Mouse (Mus musculus) layer of hippocampus, adult 2 months (tissue): Measurements from ENCODE around the gene Pla2g2c. TPM values are rescaled to one million over a fixed set of nuclear protein-coding genes. Genes with fewer than 3 reads are reported as not detected.
A peak's percentile ranks its signal among the peaks of the same experiment; 100 is the strongest.

ENCODE experiments used
- DNase-seq, 2 experiments: peaks; one replicate each; pipeline ENCODE4 v3.0.0; 2022; ENCODE audit warnings: low spot score in 2 of 2
- H3K27ac ChIP-seq: fragments of 200-600 bp; 2 replicates; pipeline ENCODE4 v1.8.1; 2022
- H3K4me3 ChIP-seq: fragments of 200-600 bp; 2 replicates; pipeline ENCODE4 v1.8.1; 2022; ENCODE audit warnings: mild to moderate bottlenecking
- CTCF ChIP-seq: fragments of 200-600 bp; conservative IDR thresholded peaks from 2 replicates; pipeline ENCODE4 v1.8.1; 2022; ENCODE audit warnings: antibody characterized with exemption, mild to moderate bottlenecking, moderate library complexity
- long read RNA-seq, 2 experiments: library from polyadenylated mRNA; stranded (forward); transcript quantifications; one replicate each; pipeline ENCODE4 v2.0.0; 2021; ENCODE audit warnings: borderline mapping rate in 2 of 2
- total RNA-seq, 2 experiments: library from RNA; stranded (reverse); gene quantifications; 2 replicates each; pipeline ENCODE4 v1.2.3; 2021

The Pla2g2c gene
- total RNA-seq, result not detected
- long read RNA-seq, experiment 1, result 0 reads
- long read RNA-seq, experiment 2, result 0 reads

DNA sequence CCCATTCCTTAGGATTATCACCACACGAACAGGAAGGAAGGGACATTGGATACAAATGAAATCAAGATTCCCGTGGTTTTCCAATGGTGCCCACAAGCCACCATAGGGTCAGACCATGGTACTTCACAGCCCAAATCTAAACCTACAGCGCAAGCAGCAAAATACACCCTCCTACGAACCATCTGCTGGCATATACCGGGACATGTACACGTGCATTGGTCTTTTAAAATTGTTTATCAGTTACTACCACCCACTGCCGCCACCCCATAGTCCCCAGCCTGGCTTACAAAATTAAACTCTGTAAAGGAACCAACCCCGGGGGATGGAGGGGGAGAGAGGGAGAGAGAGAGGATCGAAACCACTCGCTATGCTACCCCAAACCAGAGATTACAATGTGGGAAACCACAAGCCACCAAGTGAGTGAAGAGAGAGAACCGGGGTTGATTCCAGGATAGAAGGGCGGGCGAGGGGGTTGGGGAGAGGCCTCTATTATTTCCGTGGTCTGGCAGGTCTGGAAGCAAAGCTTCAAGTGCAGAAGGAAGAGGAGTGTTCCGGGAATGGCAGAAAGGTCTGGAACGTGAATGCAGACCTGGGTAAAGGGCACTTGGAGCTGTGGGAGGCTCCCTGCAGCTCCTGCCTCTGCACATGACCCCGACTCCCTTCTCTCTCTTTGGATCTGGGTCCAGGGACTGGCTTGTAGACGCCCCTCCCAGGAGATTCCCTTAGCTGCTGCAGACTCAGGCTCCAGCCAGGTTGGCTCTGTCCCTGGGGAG is at the start of gene Pla2g2c:
TSS of gene Pla2g2c (plus strand) at position 439 of the 773 bp plus-strand sequence.
- no peak for TF ChIP-seq CTCF
- Histone ChIP-seq H3K27ac (peak within 1 kb of the TSS; percentile 94), H3K4me3 (peak within 1 kb of the TSS; percentile 43)
- peak; percentile 37 to 51 for DNase-seq

DNA sequence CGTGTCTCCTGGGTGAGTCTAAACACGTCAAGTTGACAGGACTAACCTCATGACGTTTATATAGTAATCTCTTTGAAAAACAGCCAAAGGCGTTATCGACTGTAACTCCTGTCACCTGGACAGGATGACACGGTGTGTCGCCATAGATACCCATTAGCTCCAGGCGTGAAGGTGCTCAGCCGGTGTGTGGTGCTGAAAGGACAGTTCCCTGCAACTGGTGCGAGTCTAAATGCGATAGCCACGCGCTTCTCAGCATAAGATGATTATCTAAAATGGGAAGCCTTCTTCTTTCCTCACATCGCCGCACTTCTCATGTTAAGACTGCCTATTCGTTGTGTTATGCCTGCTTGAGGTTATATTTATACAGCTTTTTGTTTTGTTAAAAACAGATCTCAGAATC is 48.1 kb upstream of the Pla2g2c start:
- TF ChIP-seq CTCF, result no peak

DNA sequence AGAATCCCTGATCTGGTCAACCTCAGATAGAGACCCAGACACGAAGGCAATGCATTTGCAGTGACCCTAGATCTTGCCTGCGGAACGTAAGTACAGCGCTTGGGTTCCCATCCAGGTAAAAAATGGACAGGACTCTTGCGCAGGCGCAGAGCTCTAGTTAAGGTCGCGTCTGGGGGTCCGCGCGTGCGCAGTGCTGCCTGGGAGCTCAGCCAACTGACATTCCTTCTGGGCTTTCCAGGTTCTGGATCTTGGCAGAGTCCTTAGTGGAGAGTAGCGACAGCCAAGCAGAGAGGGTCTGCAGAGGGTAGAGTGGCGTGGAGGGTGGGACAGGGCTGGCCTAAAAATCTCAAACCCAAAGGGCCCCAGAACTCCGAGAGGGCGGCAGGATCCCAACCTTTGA is 47.0 kb upstream of the Pla2g2c start:
- peak; percentile 50 to 71 for DNase-seq
- peak overlapping the region; percentile 75 for H3K27ac ChIP-seq
- no peak for TF ChIP-seq CTCF
- peak overlapping the region; percentile 31 for H3K4me3 ChIP-seq

More for the DNA sequence above, 48.1 kb upstream of the Pla2g2c start:
- Histone ChIP-seq H3K4me3 (no peak overlapping the region), H3K27ac (no peak overlapping the region)
- DNase-seq, result no peak

DNA sequence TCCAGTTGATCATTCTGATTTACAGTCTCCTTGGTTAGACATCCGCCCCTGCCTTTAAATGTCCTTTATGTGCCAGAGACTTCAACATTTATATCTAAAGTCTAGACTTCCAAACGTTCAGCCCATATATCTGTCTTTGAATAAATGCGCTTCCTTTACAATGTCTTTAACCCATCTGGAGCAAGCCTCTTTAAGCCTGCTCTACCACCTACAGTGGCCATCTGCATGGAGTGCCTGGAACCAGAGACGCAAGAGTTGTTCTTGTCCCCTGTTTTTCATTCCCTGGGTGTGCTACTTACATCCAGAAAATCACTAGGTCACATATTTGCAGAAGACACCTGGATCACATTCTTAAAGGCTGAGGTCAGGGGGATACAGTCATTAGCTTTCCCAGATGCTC is 44.5 kb upstream of the Pla2g2c start:
- H3K27ac ChIP-seq, result no peak overlapping the region
- no peak for TF ChIP-seq CTCF
- H3K4me3 ChIP-seq, result no peak overlapping the region
- no peak for DNase-seq

DNA sequence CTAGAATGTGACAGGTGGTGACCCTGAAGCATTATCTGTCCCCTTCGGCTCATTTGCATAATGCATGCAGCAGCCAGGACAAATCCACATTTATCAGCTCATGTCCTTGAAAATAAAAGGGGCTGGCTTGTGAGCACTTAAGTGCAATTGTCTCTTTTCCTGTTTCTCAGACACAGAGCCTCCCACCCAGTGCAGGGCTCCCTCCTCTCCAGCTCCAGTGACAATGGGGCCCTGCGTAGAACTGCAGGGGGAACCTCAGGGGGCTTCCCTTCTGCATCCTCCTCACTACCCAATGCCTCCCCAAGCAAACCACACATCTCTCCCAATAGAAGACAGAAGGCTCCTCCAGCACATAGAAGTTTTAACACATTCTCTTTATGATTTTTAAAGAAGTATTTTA is 41.8 kb upstream of the Pla2g2c start:
- Histone ChIP-seq H3K27ac (no peak overlapping the region), H3K4me3 (no peak overlapping the region)
- DNase-seq, result no peak
- no peak for TF ChIP-seq CTCF

DNA sequence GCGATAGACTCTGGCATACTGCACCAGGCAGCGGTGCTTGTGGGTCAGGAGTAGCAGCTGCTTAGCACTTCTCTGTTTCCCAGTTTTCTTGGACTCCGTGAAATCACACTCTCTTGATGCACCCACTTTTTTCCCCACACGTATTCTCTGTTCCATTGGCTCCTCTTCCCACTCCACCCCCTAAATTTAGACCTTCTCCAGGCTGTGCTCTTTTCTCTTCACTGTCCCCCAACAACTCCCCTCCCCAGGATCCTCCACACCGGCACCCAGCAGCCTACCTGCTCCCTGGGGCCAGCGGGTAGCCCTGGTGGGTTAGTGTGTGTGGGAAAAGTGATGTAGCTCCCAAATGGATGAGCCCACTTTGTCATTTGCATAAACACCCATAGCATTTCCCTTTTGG is 38.8 kb upstream of the Pla2g2c start:
- TF ChIP-seq CTCF, result no peak
- DNase-seq, result no peak
- no peak overlapping the region for H3K27ac ChIP-seq
- H3K4me3 ChIP-seq, result no peak overlapping the region

DNA sequence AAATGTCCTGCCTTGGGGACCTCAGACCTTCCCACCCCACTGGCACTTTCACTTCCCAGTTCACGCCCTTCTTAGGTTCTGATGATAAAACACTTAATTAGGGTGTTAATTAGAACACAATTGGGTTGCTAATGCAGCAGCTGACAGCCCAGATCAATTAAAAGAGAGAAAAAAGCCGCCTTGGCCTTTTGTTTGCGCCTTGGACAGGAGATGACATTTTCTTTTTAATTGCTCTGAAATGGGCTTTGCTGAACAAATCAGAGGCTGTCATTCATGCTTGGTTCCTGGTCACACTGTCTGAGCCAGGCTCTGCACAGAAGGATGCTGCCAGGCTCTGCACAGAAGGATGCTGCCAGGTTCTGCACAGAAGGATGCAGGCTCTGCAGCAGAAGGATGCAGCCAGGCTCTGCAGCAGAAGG is 35.5 kb upstream of the Pla2g2c start:
- no peak for TF ChIP-seq CTCF
- Histone ChIP-seq H3K4me3 (no peak overlapping the region), H3K27ac (peak overlapping the region; percentile 67)
- DNase-seq, result peak in 1 of 2 experiments; percentile 31

DNA sequence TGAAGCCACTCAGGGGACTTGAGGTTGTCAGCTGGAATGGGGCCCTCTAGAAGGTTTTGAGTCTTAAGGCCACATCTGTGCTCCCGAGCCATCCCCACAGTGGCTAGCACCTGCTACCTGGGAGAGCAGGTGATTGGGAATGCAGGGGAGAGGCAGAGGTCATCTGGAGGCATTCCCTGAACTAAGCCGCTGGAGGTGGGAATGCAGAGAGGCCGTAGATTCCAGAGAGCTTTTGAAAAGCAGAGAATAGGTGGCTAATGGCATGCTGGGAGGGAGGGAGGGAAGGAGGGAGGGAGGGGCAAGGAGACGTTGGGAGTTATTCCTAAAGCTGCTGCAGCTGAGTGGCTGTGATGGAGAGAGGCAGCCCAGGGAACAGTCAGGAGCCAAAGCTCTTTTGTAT is 34.0 kb upstream of the Pla2g2c start:
- H3K27ac ChIP-seq, result peak overlapping the region; percentile 82

DNA sequence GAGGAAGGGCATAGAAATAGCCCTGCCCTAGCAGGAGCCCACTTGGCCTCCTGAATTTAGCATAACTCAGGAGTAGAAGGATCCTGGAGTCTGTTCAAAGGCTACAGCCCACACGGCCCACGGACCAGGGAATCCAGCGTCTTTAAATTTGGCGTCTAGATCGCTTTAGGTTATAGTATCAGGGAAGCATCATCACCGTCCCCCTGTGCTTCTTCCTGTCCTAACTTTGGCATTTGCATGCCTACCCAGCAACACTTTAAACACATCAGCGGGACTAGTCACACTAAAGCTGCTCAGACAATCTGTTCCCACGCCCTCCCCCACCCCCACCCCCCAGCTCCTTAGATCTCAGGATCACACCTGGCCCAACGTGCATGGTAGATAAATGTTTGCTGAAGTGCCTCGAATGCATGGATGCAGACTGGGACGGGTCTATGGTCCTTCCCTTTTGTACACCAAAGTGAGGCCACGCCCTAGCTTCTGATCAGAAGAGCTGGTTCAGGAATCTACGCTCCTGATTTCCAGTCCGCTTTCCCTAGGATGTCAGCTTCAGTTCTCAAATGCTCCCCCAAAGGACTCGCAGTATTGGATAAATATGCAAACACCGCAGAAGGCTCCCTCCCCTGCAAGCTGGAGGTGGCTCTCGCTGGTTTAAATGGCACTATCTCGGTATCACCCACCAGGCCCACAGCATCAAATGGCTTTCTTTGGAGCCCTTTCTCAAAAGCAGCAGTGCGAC is 33.0 kb upstream of the Pla2g2c start:
- TF ChIP-seq CTCF, result no peak
- peak overlapping the region; percentile 82 for H3K27ac ChIP-seq
- peak; percentile 41 to 63 for DNase-seq
- H3K4me3 ChIP-seq, result no peak overlapping the region

More for the DNA sequence above, 34.0 kb upstream of the Pla2g2c start:
- no peak for TF ChIP-seq CTCF
- H3K4me3 ChIP-seq, result no peak overlapping the region
- no peak for DNase-seq

DNA sequence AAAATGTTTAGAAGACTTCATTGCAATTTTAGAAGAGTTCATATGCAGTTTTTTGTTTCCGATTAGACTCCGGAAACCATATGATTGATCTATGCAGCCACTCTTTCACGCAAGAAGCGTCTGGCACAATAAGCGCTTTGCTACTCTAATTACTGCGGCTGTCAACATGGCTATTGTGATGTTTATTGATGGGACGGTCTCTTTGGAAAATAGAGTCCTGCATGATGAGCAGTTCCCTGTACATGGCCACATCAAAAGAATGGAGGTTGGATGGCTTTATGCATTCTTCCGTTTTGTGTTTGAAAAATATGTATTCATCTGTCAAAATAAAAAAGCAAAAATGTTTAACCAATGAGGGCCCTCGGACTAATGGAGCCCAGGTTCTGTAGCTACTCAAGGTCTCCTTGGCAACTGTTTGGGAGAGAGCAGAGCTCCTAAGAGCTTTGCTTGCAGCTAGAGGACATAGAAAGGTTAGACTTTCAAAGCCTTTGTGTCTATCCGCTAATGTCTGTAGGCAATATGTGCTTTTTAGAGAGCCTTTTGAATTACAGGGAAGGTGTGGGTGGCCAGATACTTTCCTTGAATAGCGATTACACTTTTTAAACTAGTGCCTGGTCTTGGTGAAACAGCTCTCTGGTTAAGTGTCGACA is 31.4 kb upstream of the Pla2g2c start:
- peak overlapping the region; percentile 51 for H3K27ac ChIP-seq

DNA sequence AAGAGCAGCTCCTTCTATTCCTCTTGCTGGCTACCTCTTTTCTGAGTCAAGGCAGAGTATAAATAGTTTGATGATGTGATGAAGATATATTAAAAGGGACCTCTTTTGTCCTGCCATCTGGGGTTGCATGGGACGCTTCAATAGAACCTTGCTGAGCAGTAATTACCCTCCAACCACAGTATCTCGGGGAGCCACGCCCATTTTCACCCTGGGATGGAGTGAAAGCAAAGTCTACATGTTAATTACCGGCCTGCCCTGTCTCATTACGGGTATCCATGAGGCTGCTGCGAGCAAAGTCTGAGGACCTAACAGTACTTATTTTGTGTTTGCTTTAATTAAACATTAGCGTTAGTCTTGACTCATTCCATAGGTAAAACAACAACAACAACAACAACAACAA is 27.9 kb upstream of the Pla2g2c start:
- Histone ChIP-seq H3K4me3 (no peak overlapping the region), H3K27ac (no peak overlapping the region)
- TF ChIP-seq CTCF, result no peak

More for the DNA sequence above, 31.4 kb upstream of the Pla2g2c start:
- H3K4me3 ChIP-seq, result no peak overlapping the region
- TF ChIP-seq CTCF, result no peak
- DNase-seq, result no peak

DNA sequence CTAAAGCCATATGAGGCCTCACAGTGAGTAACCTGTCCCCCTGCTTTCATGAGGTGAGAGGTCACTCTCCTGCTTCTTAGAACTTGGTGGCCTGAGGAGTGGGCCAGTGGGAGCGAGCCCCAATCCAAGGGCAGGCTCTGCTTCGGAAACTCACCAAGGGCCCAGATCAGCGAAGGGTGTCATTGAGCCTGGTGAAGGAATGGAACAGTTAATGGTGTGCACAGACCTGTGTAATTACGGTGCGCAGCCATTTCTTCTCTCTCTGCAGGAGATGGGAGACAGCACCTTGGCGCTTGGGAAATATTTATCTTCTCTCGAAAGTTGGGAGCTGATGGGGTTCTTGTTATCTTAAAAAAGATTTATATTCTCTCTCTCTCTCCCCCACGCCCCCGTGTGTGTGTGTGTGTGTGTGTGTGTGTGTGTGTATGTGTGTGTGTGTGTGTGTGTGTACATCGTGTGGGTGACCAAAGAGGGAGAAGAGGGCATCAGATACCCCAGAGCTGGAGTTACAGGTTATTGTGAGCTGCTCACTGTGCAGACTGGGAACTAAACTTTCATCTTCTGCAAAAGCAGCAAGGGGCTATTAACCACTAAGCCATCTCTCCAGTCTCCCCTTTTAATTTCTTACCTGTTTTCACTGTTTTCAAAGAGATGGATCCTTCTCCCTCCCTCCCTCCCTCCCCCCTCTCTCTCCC is 27.3 kb upstream of the Pla2g2c start:
- TF ChIP-seq CTCF, result no peak
- Histone ChIP-seq H3K27ac (no peak overlapping the region), H3K4me3 (no peak overlapping the region)
- no peak for DNase-seq

More for the DNA sequence above, 27.9 kb upstream of the Pla2g2c start:
- no peak for DNase-seq
